Comparison of ENCODE assay signal across 21 mouse cellular contexts in genomic region chr2:83681332-83681731, GRCm38 (mm10). TPM values are rescaled to one million over a fixed set of nuclear protein-coding genes. Genes with fewer than 3 reads are reported as not detected.
DNase-seq lines count a peak whose midpoint lies in the region; ATAC-seq and TF ChIP-seq lines count a peak whose summit lies in the region.
"Had no signal": no experiment of that assay in that cellular context is flagged by ENCODE, and none has a peak within 500 bp of the region (broad histone marks: within the 10 kb centered on the region; RNA-seq: fewer than 3 reads in every experiment).

No protein-coding gene starts in this region.

- no peaks in the 10 kb centered on the region for H3K9me3 ChIP-seq in intestine, embryonic 15.5 days
- no peaks in the 10 kb centered on the region for H3K9me3 ChIP-seq in intestine, postnatal 0 days (ENCODE audit: control insufficient read depth)
- H3K9me3 ChIP-seq in lung, embryonic 16.5 days (ENCODE audit: control insufficient read depth, low read length): no peaks in the 10 kb centered on the region
- H3K9me3 ChIP-seq in neural tube, embryonic 13.5 days: no peaks in the 10 kb centered on the region
- no peaks in the 10 kb centered on the region for H3K9me3 ChIP-seq in stomach, embryonic 16.5 days (replicated peaks; ENCODE audit: control insufficient read depth, low read length)
- H3K9me3 ChIP-seq: heart, embryonic 12.5 days; megakaryocyte, embryonic 14.5 days had no signal

- H3K27ac ChIP-seq in intestine, embryonic 15.5 days: no peak overlapping the region
- no peak overlapping the region for H3K27ac ChIP-seq in intestine, postnatal 0 days (ENCODE audit: low read depth, low read length)
- H3K27ac ChIP-seq in lung, embryonic 16.5 days (ENCODE audit: low read length): peak overlapping the region; percentile 56
- peak overlapping the region; percentile 55; the same call in 1 of the 2 replicates for H3K27ac ChIP-seq in neural tube, embryonic 13.5 days (replicated peaks)
- H3K27ac ChIP-seq in stomach, embryonic 16.5 days (ENCODE audit: low read length): peak overlapping the region; percentile 12
- H3K27ac ChIP-seq: gastrocnemius, adult 2 months had no signal

- peak; percentile 37 for ATAC-seq in intestine, embryonic 15.5 days
- no peak for ATAC-seq in intestine, postnatal 0 days
- peak; percentile 66 for ATAC-seq in lung, embryonic 16.5 days (ENCODE audit: low read depth)
- ATAC-seq in neural tube, embryonic 13.5 days (ENCODE audit: low read depth): peak; percentile 77
- ATAC-seq in stomach, embryonic 16.5 days (ENCODE audit: insufficient read depth, low FRiP score): peak; percentile 74; the same call in 1 of the 2 replicates

- H3K9ac ChIP-seq in intestine, embryonic 15.5 days: no peak overlapping the region
- no peak overlapping the region for H3K9ac ChIP-seq in intestine, postnatal 0 days (ENCODE audit: low read depth, low read length)
- H3K9ac ChIP-seq in lung, embryonic 16.5 days (ENCODE audit: low read length): no peak overlapping the region
- H3K9ac ChIP-seq in neural tube, embryonic 13.5 days: no peak overlapping the region
- no peak overlapping the region for H3K9ac ChIP-seq in stomach, embryonic 16.5 days (ENCODE audit: low read length)
- H3K9ac ChIP-seq: heart, embryonic 12.5 days had no signal

- H3K27me3 ChIP-seq in intestine, embryonic 15.5 days (replicated peaks): no peaks in the 10 kb centered on the region
- H3K27me3 ChIP-seq in intestine, postnatal 0 days (replicated peaks; ENCODE audit: control insufficient read depth, insufficient read depth, low read length): no peaks in the 10 kb centered on the region
- no peaks in the 10 kb centered on the region for H3K27me3 ChIP-seq in lung, embryonic 16.5 days (ENCODE audit: control insufficient read depth, insufficient read depth, low read depth, low read length)
- H3K27me3 ChIP-seq in neural tube, embryonic 13.5 days: no peaks in the 10 kb centered on the region
- H3K27me3 ChIP-seq in stomach, embryonic 16.5 days (ENCODE audit: control insufficient read depth, insufficient read depth, low read length): no peaks in the 10 kb centered on the region
- H3K27me3 ChIP-seq: heart, embryonic 12.5 days; megakaryocyte, embryonic 14.5 days had no signal

- H3K4me1 ChIP-seq in intestine, embryonic 15.5 days (replicated peaks): peaks cover 5% of the 10 kb centered on the region; the same call in 1 of the 2 replicates
- peaks cover 3% of the 10 kb centered on the region; the same call in 1 of the 2 replicates for H3K4me1 ChIP-seq in intestine, postnatal 0 days (replicated peaks; ENCODE audit: control insufficient read depth, insufficient read depth, low read length)
- H3K4me1 ChIP-seq in lung, embryonic 16.5 days (replicated peaks; ENCODE audit: control insufficient read depth, insufficient read depth, low read length): peaks cover 10% of the 10 kb centered on the region; the same call in 1 of the 2 replicates
- no peaks in the 10 kb centered on the region for H3K4me1 ChIP-seq in lung, adult 2 months (ENCODE audit: control insufficient read depth, insufficient read depth, low read length)
- peaks cover 11% of the 10 kb centered on the region; the same call in 1 of the 2 replicates for H3K4me1 ChIP-seq in neural tube, embryonic 13.5 days (replicated peaks)
- H3K4me1 ChIP-seq in stomach, embryonic 16.5 days (ENCODE audit: control insufficient read depth, insufficient read depth, low read length): peaks cover 7% of the 10 kb centered on the region; the same call in 1 of the 2 replicates
- H3K4me1 ChIP-seq: megakaryocyte, embryonic 14.5 days had no signal

- H3K36me3 ChIP-seq in intestine, embryonic 15.5 days: no peaks in the 10 kb centered on the region
- H3K36me3 ChIP-seq in intestine, postnatal 0 days (ENCODE audit: control insufficient read depth, insufficient read depth): no peaks in the 10 kb centered on the region
- H3K36me3 ChIP-seq in lung, embryonic 16.5 days (ENCODE audit: control insufficient read depth, insufficient read depth, low read length): no peaks in the 10 kb centered on the region
- H3K36me3 ChIP-seq in neural tube, embryonic 13.5 days: no peaks in the 10 kb centered on the region
- H3K36me3 ChIP-seq in stomach, embryonic 16.5 days (ENCODE audit: control insufficient read depth, insufficient read depth, low read length): no peaks in the 10 kb centered on the region
- H3K36me3 ChIP-seq: heart, embryonic 12.5 days had no signal

- no peak overlapping the region for H3K4me3 ChIP-seq in intestine, embryonic 15.5 days (replicated peaks)
- H3K4me3 ChIP-seq in intestine, postnatal 0 days (ENCODE audit: low read depth, low read length): no peak overlapping the region
- no peak overlapping the region for H3K4me3 ChIP-seq in lung, embryonic 16.5 days (ENCODE audit: low read length)
- no peak overlapping the region for H3K4me3 ChIP-seq in lung, adult 2 months (replicated peaks; ENCODE audit: extremely low read depth, low read depth, low read length)
- no peak overlapping the region for H3K4me3 ChIP-seq in neural tube, embryonic 13.5 days
- H3K4me3 ChIP-seq in stomach, embryonic 16.5 days (replicated peaks; ENCODE audit: low read length): no peak overlapping the region
- H3K4me3 ChIP-seq: gastrocnemius, adult 2 months; heart, embryonic 12.5 days; megakaryocyte, embryonic 14.5 days had no signal

- no peak overlapping the region for H3K4me2 ChIP-seq in intestine, embryonic 15.5 days (replicated peaks)
- H3K4me2 ChIP-seq in intestine, postnatal 0 days (replicated peaks; ENCODE audit: low read depth): no peak overlapping the region
- no peak overlapping the region for H3K4me2 ChIP-seq in lung, embryonic 16.5 days (ENCODE audit: low read depth, low read length)
- no peak overlapping the region for H3K4me2 ChIP-seq in neural tube, embryonic 13.5 days
- H3K4me2 ChIP-seq in stomach, embryonic 16.5 days (ENCODE audit: low read depth, low read length): no peak overlapping the region
- H3K4me2 ChIP-seq: heart, embryonic 12.5 days had no signal

- TF ChIP-seq CTCF in intestine, postnatal 0 days (IDR thresholded peaks at IDR 0.05; ENCODE audit: low read depth): no peak
- no peak for TF ChIP-seq CTCF in lung, adult 2 months (IDR thresholded peaks at IDR 0.05; ENCODE audit: insufficient read depth, low read length)

- no peak for TF ChIP-seq POLR2A in lung, adult 2 months (IDR thresholded peaks at IDR 0.05; ENCODE audit: borderline replicate concordance, extremely low read depth, low read depth, low read length)

- WGBS in intestine, embryonic 15.5 days: 61% methylated on average over 8 of the region's 8 CpGs
- 56% methylated on average over 8 of the region's 8 CpGs for WGBS in intestine, postnatal 0 days
- 55% methylated on average over 8 of the region's 8 CpGs for WGBS in lung, embryonic 16.5 days
- WGBS in lung, adult 2 months: 69% methylated on average over 8 of the region's 8 CpGs
- WGBS in neural tube, embryonic 13.5 days: 32% methylated on average over 8 of the region's 8 CpGs
- 53% methylated on average over 8 of the region's 8 CpGs for WGBS in stomach, embryonic 16.5 days

- no peak for DNase-seq in lung, adult 2 months
- no peak for DNase-seq in Muller cell, postnatal 12 days (ENCODE audit: inconsistent ontology term)
- DNase-seq: adrenal gland, postnatal 36 days; B cell, adult 2 months; cerebellum, adult 18-20 months; cerebellum, postnatal 36 days; gastrocnemius, adult 2 months; heart, adult 11 months; kidney, adult 8-10 months; left cerebral cortex, postnatal 4 days; liver; midbrain, embryonic 14.5 days; right cerebral cortex, postnatal 4 days; thymus, adult 2 months had no signal

RNA-seq across cellular contexts. Expression of gene Zc3h15, which starts 37.1 kb away (rescaled TPM):
- 108 and 145 TPM in 2 replicates for polyA plus RNA-seq in intestine, embryonic 15.5 days (2015; fragmentation: Nextera tagmentation; extraction: Ambion mirVana)
- polyA plus RNA-seq in intestine, postnatal 0 days (2015; fragmentation: Nextera tagmentation; extraction: Ambion mirVana): 114 and 125 TPM in 2 replicates
- 97.7 and 112 TPM in 2 replicates for polyA plus RNA-seq in lung, embryonic 16.5 days (2015; fragmentation: Nextera tagmentation; extraction: Ambion mirVana)
- polyA plus RNA-seq in lung, adult 2 months (2012; rRNA removed): 9.9 and 14.7 TPM in 2 replicates
- 185 and 203 TPM in 2 replicates for polyA plus RNA-seq in neural tube, embryonic 13.5 days (2015; fragmentation: Nextera tagmentation; extraction: Ambion mirVana)
- polyA plus RNA-seq in stomach, embryonic 16.5 days (2015; fragmentation: Nextera tagmentation; extraction: Ambion mirVana): 111 and 120 TPM in 2 replicates

RNA-seq across cellular contexts. Expression of gene Itgav, which starts 42.9 kb away (rescaled TPM):
- 61.3 and 76.7 TPM in 2 replicates for polyA plus RNA-seq in intestine, embryonic 15.5 days (2015; fragmentation: Nextera tagmentation; extraction: Ambion mirVana)
- 86.6 and 95.0 TPM in 2 replicates for polyA plus RNA-seq in intestine, postnatal 0 days (2015; fragmentation: Nextera tagmentation; extraction: Ambion mirVana)
- polyA plus RNA-seq in lung, embryonic 16.5 days (2015; fragmentation: Nextera tagmentation; extraction: Ambion mirVana): 72.6 and 75.3 TPM in 2 replicates
- polyA plus RNA-seq in lung, adult 2 months (2012; rRNA removed): 37.6 and 78.5 TPM in 2 replicates
- polyA plus RNA-seq in neural tube, embryonic 13.5 days (2015; fragmentation: Nextera tagmentation; extraction: Ambion mirVana): 32.7 and 36.2 TPM in 2 replicates
- 76.8 and 77.2 TPM in 2 replicates for polyA plus RNA-seq in stomach, embryonic 16.5 days (2015; fragmentation: Nextera tagmentation; extraction: Ambion mirVana)

Comparison
In these comparisons a context has a peak if more than half of its experiments do, and no peak if none do; other contexts are left out.
1. H3K27ac ChIP-seq: peak in lung, embryonic 16.5 days (single experiment), neural tube, embryonic 13.5 days (single experiment) and stomach, embryonic 16.5 days (single experiment); none in intestine, embryonic 15.5 days (single experiment) and intestine, postnatal 0 days (single experiment).